Mouse (Mus musculus): ENCODE results near the gene Akt3.

Akt3 gene

DNA sequence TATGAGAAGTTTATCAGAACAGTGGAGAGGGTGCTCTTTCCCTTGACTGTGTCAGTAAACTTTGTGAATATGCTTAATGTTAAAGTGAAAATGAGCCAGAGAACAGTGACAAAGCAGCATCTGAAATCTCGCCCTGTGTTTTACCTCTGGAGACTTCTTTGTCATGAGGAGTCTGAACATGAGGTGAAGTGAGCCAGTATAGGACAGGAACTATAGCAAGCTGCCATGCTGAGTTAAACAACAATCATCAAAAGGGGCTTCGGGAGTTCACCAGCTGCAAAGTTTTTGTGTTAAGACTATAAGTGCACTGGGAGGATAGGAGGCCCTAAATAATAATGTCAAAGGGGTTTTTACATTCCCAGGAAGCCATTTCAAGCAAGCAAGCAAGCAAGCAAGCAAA, 71.3 kb downstream of the Akt3 start:
- no peak for DNase-seq (ENCODE audit: low spot score)

DNA sequence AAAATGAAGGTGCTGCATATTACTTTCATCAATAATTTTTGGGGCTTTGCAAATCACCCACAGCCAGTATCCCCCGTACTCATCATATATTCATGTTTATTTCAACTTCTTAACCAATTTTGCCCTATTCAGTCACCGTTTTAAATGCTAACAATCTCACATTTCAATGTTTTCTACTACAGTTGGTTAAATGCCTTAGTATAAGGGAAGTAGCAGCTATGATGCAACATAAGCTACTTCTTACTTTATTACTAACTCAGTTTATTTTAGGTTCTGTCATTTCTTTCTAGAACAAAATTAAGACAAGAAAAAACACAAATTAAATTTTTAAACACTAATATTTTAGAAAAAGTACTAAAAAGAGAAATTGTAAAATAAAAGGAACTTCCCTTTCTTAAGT, 78.4 kb downstream of the Akt3 start:
- no peak for DNase-seq (ENCODE audit: low spot score)

DNA sequence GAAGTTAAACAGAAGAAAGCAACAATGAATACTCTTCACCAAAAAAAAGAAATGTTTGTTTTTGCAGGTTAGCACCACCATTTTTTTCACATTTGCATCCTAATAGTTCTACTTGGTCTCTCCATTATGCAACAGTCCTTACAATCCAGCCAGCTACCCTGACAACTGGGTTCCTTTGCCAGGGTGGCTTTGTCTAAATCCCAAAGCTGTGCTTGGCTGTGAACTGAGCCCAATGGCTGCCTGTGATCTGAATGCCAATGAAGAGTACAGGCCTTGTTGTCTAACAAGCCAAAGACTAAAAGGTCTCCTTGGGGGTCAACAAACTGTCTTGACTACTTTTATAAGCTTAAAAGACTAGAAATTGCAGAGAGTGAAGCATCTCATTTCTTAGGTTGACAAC, 82.6 kb downstream of the Akt3 start:
- DNase-seq (ENCODE audit: low spot score) = no peak

DNA sequence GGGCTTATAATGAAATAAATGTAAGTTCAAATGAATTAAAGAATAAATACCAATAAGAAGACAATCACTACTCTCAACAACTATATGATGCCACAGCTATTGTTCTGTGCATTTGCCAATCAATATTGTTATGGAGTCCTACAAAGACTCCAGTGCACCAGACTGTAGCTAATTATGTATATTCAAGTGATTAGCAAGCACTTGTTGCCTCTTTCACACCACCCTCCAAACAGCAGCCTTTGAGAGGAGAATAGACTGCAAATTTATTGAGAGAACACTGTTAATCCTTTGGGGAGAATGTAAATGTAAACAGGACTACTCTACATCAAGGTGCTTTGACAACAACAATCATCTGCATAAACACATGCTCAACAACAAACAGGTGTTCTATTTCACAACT, 86.7 kb downstream of the Akt3 start:
- DNase-seq (ENCODE audit: low spot score) = no peak

DNA sequence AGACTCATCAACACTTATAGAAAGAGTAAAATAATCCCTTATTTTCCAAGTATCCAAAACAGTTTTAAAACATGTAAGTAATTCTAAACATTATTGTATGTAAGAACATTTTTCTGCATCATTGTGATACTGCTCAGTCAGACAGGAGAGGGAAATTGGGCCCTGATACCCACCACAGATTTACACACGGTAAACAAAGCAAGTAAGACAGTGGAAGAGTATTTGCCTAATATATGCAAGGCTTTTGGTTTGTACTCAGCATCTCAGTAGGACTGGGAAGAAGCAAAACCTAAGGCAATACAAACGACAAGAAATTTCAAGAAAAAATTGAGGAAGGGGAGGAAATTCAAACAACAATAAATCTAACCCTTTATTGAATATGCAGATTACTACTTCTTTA, 92.2 kb downstream of the Akt3 start:
- DNase-seq (ENCODE audit: low spot score) = no peak

DNA sequence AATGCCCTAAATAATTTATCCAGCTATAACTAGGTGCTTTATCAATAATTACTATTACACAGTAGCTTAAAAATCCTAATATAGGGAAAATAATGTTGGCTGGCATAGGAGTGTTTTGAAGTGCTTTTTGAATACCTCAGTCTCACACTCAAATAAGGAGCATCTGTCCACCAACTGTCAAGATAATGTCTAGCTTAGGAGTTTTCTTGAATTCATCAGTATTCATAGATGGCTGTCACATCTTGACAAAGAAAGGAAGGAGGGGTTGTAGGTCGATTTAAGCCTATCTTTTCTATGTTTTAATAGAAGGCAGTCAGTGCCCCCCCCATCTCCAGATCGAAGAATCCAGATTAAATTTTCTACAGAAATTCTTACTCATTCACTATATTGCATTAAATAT, 92.7 kb downstream of the Akt3 start:
- DNase-seq (ENCODE audit: low spot score) = no peak

DNA sequence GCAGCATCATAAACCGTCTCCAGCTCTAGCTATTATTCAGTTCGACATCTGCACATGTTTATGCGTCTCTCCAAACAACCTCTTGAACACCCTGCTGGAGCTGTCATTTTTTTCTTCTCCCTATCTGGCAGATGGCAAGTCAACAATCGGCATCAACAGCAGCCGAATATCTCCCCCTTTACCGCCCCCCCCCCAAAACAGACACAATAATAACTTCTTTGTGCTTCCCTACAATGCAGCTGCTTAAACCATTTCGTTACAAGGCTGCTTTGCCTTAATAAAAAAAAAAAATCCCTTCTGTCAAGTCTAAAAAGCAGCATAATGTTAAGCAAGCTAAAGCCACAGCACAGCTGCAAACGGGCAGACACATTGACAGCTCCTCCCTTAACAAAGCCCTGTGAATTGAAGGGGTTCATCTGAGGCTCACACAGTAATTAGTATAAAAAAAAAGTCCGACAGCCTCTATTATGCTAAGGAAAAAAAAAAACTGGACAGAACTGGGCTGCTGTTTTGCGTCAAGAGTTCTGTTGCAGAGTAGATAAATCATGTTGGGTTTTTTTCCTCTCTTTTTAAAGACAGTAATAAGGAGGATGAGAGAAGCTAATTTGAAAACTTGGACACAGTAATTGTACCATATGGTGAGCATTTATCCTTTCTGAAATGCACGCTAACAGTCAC, 107.5 kb downstream of the Akt3 start:
- no peak for DNase-seq (ENCODE audit: low spot score)

DNA sequence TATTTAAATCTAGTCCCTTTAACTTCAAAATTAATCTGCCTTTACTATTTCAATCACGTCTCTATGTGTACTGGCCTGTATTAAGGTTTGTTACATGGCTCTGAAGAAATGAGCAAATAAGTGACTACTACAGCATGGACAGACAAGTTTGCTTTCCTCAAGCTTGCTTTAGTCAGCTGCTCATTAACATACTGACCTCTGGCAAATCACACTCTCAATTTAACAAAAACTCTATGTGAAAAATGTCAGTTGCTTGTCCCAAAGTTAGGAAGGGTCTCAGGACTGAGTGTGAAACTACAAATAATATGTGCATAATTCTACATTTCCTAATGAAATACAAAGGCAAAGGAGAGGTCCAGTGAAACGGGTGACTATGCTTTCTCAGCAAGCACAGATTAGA, 109.3 kb downstream of the Akt3 start:
- no peak for DNase-seq (ENCODE audit: low spot score)

DNA sequence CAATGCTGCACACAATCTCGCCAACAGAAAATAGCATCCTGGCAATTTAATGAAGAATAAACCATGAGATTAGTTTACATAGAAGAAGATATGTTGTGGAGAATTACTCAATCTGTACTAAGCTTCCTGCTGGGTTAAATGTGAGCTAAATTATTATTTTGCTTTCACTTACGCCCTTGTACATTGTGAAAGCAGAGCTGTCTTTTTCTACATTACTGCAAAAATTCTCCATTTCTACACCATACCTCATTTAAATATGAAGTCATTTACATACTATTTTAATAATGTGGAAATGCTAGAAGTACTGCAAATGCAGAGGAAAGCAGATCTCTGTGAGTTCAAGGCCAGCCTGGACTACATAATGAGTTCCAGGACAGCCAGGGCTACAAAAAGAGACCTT, 116.5 kb downstream of the Akt3 start:
- no peak for DNase-seq (ENCODE audit: low spot score)

DNA sequence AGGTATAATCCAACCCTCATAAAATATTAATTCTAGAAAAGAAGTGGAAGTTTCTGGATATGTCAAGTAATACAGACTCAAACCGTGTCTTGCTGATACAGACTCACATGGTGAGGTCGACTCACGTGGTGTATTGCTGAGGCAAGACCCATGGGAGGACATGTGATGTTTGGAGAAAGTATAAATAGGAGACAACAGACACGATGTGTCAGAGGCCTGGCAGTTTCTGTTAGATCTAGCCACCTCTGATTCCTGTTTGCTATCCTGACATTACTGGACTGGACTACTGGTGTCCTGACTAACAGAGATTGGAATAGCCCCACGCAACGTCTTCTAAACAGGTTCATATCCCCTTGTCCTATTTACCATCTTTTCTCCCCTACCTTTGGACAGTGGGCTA, 118.4 kb downstream of the Akt3 start:
- no peak for DNase-seq (ENCODE audit: low spot score)

DNA sequence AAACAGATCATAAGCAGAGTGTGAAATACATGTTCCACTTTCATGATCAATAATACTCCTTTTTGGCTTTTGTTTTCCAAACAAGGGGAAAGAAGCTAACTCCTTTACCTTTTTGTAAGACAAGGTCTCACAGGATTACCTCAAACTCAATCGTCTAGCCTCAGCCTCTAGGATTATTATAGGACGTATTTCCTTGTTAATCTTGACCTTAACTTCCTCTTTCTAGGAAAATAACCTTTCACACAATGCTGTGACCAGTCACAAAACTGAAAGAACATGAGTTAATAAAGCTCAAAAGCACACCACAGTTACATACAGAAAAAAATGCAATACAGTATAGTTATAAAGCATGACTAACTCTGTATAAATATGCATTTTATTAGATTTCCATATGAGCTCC, 126.5 kb downstream of the Akt3 start:
- no peak for DNase-seq (ENCODE audit: low spot score)

DNA sequence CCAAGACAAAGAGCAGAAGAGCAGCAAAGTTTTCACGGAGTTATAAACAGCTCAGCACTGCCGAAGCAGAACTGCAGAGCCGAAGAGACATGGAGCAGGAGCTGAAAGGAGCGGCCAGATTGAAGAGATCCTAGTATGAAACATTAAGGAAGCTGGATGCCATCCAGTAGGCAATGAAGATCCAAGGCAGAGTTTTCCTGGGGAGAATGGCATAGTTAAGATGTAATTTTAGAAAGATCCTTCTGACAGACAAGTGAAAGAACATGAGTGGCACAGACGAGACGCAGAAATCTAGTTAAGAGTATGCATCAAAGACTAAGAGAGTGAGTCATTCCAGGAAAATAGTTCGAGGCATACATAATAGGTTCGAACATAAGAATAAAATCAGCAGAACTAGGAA, 131.3 kb downstream of the Akt3 start:
- DNase-seq (ENCODE audit: low spot score) = no peak

DNA sequence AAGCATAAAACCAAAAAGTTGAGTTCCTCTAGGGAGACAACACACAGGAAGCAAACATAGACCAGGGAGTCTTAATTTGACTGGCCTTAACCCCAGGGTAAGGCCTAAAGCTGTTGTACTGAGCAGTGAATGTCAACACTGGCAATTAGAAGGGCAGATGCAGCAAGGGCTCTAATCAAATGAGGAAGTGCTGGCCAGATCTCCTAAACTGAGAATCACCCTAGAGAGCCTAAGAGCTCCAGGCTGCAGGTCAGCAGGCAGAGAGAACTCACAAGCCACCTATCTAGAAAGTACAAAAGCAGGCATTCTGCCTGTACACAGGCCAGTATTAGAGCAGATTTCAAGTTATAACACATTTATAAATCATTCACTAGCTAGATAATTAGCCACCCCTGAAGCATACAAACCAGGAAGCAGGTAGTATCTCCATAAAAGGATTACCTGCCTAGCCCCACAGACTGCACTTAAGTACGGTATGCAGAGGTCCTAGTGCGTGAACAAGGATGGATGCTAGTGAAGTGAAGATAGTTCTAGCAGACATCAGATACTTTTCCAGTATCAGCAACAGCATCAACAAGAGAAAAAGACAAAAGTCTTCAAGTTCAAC, 147.2 kb downstream of the Akt3 start:
- no peak for DNase-seq (ENCODE audit: low spot score)

DNA sequence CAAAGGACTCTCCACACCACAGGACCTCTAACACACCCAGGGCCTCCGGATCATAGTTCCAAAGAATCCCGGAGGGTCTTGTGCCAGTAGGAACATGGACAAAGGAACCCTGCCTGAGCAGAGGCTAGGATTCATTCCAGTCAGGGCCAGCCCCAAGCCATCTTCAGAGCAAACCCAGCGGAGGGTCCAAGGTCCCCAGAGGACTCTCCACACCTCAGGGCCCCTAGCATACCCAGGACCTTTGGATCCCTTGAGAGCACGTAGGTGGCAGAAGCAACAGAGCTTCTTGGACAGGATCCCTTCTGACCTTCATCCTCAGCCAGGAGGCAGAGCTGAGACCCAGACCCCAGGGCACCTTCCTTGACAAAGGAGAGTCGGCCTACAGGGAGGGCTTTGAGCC, 167.5 kb downstream of the Akt3 start:
- no peak for DNase-seq (ENCODE audit: low spot score)

DNA sequence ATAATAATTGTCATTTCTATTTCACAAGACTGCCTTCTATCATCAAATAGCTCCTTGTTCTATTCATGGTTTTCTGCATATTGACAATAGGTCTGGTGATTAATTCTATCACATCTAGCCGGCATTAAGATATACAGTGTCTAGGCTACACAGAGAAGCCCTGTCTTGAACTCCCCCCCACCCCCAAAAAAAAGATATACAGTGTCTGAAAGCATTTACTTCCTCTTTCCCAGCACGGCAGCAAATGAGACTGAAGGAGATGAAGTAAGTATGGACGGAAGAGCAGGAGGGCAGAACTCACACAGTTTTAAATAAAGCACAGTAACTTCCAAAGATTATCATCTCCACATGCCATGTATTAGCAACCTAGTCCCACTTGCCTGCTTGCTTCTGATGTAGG, 168.5 kb downstream of the Akt3 start:
- no peak for DNase-seq (ENCODE audit: low spot score)

DNA sequence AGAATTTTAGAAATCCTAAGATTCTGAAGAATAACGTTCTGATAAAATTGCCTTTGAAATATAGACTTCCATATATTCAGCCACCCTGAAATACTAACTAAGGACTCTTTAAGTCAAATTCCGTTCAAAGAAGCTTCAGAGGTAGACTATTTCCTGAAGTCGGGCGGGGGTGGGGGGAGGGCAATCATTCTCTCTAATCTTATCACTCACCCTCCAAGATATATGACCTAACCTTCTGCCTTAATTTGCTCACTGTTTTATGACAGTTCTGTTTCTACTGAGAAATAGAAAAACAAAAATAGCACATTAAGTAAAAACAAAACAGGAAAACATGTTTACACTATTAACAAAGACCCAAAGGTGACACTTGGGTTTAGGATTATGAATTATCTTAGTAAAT, 169.0 kb downstream of the Akt3 start:
- DNase-seq (ENCODE audit: low spot score) = no peak

DNA sequence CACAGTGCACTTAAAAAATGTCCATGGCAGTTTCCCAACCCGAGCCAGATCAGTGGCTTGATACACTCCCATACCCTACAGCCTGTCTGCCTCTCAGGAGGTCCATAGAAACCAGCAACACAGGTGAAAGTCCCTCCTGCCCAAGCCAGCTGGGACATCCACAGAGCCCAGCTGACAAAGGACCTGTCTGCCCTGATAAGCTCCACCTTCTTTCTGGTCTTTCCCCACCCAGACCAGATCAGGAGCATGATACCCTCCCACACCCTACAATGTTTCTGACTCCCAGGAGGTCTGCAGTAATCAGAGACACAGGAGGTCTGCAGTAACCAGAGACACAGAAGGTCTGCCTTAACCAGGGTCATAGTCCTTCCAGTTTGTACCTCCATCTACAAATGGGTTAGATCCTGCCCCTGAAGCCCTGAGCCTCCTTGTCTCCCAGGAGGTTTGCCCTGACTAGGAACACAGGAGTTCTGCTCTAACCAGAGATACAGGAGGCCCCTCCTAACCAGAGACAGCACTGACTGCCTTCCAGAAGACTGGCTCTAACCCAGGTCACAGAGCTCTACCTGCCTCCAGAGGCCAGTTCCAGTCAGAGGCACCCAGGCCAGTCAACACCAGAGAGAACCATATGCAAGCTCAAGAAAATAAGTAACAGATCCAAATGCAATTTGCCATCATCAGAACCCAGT, 175.9 kb downstream of the Akt3 start:
- DNase-seq (ENCODE audit: low spot score) = no peak

DNA sequence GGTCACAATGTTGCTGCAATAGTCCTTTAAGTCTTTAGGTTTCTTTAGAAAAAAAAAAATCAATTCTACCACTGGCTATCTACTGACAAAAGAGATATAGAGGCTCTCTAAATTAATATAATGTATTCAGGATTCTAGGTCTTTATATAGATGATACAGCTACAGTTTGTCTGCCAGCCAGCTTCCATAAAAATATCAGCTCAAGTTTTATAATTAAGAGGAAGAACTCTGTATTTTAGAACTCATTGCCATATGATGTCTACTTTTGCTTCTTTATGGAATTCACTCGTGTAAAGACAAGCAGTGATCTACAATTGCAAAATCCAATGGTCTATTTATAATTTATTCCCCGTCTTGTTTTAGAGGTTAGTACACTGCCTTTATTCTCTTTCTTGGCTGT, 188.8 kb downstream of the Akt3 start:
- no peak for DNase-seq (ENCODE audit: low spot score)

DNA sequence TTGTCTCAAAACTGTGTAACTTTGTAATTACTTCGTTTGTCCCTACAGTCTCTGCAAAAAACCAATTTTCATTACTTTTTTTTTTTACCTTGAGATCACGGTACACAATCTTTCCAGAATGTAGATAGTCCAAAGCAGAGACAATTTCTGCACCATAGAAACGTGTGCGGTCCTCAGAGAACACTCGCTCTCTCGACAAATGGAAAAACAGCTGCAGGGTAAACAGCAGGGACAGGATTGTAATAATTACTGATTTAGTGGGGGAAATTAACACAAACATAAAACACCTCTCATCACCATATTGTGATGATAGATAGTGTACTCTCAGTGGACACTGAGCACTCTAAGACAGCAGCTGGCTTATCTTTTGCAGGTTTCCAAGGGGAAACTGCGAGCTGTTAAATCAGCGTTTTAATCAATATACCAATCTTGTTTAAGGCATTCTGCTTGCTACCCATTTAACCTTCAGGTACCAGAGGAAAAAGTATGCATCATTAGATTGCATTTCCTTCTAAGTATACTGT, 190.8 kb downstream of the Akt3 start:
- no peak for DNase-seq (ENCODE audit: low spot score)

DNA sequence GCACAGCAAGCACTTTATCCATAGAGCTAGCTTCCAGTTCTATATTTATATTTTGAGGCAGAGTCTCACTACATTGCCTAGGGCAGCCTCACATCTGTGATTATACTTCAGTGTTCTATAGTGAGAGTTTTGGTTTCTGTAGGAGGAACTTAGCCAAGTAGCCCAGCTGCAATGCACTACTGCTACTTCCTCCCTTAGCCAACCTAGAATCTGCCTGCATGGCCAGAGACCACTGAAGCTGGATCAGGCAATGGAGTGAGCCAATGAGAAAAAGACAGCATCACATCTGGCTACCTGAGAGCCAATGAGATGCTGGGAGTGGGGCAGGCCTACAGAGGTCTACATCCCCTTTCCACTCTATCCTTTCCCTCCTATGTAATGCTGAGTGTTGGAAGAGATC, 192.3 kb downstream of the Akt3 start:
- no peak for DNase-seq (ENCODE audit: low spot score)

DNA sequence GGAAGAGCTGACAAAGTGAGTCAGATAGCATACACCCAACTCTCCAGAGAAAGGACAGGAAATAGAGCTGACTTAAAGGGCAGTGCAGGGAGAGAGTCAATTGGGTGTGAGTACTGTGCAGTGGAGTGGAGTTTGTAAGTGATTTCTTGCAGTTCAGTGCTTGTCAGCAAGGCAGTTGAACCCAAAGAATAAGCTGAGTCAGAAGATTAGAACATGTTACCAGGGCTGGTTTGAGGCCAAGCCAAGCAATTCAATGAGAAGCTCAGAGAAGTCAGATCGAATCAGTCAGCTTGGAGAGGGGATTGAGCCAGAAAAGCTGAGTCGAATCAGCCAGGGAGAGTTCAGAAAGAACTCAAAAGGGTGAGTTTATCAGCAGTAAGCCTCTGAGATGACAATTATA, 196.2 kb downstream of the Akt3 start:
- no peak for DNase-seq (ENCODE audit: low spot score)

DNA sequence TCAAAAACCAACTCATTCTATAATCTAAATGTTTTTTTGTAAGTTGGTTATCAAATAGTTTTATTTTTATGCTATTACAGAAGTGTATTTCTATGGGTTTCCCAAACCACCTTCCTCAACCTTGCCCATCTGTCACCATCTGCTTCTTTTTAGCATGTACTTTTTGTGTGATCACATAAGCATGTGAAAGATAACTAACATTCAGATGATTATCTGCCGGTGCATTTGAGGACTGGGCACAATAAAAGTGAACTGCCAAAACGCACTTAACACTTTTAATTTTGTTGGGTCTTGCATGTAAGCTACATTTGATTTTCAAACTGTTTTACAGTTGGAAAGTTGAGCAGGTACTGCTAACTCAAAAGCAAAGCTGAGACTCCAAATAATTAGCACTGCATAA, 203.1 kb downstream of the Akt3 start:
- DNase-seq (ENCODE audit: low spot score) = no peak

DNA sequence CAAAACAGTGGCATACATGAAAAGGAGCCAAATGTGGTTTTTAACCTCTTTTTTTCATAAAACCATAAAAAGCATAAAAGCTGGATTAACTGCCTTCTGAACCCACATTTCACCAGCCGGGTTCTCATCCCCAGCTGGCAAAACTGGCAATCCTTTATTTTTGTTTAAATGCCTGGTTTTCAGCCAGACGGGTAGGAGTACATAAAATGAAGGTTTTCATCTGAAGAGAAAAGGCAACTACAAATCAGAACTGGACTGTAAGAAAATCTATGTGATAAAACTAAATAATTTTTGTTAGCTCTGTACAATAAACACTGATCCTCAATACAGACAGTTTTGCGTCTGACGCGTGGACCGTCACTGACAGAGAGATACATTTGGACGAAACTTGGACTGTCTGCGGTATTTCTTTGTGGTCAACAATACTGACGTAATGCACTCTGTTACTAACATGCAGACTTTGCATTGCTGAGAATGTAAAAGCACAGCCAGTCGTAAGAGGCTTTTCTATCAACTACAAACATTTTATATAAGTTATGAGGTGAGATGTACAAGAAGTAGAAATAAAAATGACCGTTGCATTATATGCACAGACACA, 206.5 kb downstream of the Akt3 start:
- DNase-seq (ENCODE audit: low spot score) = no peak
